Mouse (Mus musculus) hindbrain, embryonic 13.5 days (tissue): ENCODE results near the gene Rcan3. TPM values are rescaled to one million over a fixed set of nuclear protein-coding genes. Genes with fewer than 3 reads are reported as not detected.

Experiments
- ATAC-seq: fragments of 200-750 bp; cut with Nextera tagmentation; 2 replicates; pipeline ENCODE4 v1.8.0; 2017; ENCODE audit warnings: moderate TSS enrichment; ENCODE audit not compliant: low FRiP score
- H3K27ac ChIP-seq: fragments of 300-500 bp; sonication (generic); 2 replicates; pipeline ENCODE4 v1.5.1; 2015; ENCODE audit warnings: inconsistent platforms, mild to moderate bottlenecking, moderate library complexity
- H3K27me3 ChIP-seq: fragments of 300-500 bp; sonication (generic); 2 replicates; pipeline ENCODE4 v1.6.1; 2015; ENCODE audit warnings: mild to moderate bottlenecking, inconsistent platforms
- H3K36me3 ChIP-seq: fragments of 300-500 bp; sonication (generic); 2 replicates; pipeline ENCODE4 v1.6.1; 2015; ENCODE audit warnings: mild to moderate bottlenecking, inconsistent platforms
- H3K4me1 ChIP-seq: fragments of 300-500 bp; sonication (generic); replicated peaks from 2 replicates; pipeline ENCODE4 v1.6.1; 2015; ENCODE audit warnings: inconsistent platforms
- H3K4me2 ChIP-seq: fragments of 300-500 bp; sonication (generic); 2 replicates; pipeline ENCODE4 v1.6.1; 2015; ENCODE audit warnings: inconsistent platforms, mild to moderate bottlenecking, moderate library complexity
- H3K4me3 ChIP-seq: fragments of 300-500 bp; sonication (generic); 2 replicates; pipeline ENCODE4 v1.5.1; 2015; ENCODE audit warnings: mild to moderate bottlenecking, inconsistent platforms
- H3K9ac ChIP-seq: fragments of 300-500 bp; sonication (generic); 2 replicates; pipeline ENCODE4 v1.6.1; 2015; ENCODE audit warnings: mild to moderate bottlenecking, inconsistent platforms
- H3K9me3 ChIP-seq: fragments of 300-500 bp; sonication (generic); 2 replicates; pipeline ENCODE4 v1.6.1; 2016; ENCODE audit warnings: inconsistent platforms
- WGBS: fragments of 180-500 bp; shearing (Covaris S2); methylation state at CpG from one replicate; pipeline ENCODE4 v1.1.7; 2015; 5-methylcytosine and 5-hydroxymethylcytosine counted together
- microRNA counts: library from miRNA; unstranded; fragments of <30 nt; microRNA quantifications from one replicate; lab custom pipeline; 2016
- microRNA-seq: library from miRNA; unstranded; fragments of <30 nt; microRNA quantifications from one replicate; pipeline ENCODE4, GENCODE M21; 2016
- polyA plus RNA-seq: library from polyadenylated mRNA; unstranded; fragments of >200 nt; fragmentation: Nextera tagmentation; extraction: Ambion mirVana; gene quantifications from 2 replicates; pipeline ENCODE4 v1.2.1, GENCODE M21; 2015

Gene Rcan3
- polyA plus RNA-seq, 1 experiment from 2014 or later, result 31.8 TPM

GRCm38 (mm10) chr4:135381355-135381754 is 52.3 kb downstream of the Rcan3 start:
- Histone ChIP-seq H3K36me3 (no peaks in the 10 kb centered on the region), H3K4me3 (no peak overlapping the region), H3K9ac (no peak overlapping the region), H3K27ac (no peak overlapping the region), H3K27me3 (0 out of 2 replicates have a peak, but pooled peaks cover 9% of the 10 kb centered on the region), H3K4me1 (peaks cover 6% of the 10 kb centered on the region), H3K9me3 (no peaks in the 10 kb centered on the region), H3K4me2 (no peak overlapping the region)
- WGBS, result 53% methylated on average over 8 of the region's 8 CpGs
- ATAC-seq, result no peak

- Histone ChIP-seq H3K27me3 (no peaks in the 10 kb centered on the region), H3K27ac (no peak overlapping the region), H3K4me3 (no peak overlapping the region), H3K9ac (no peak overlapping the region), H3K4me2 (no peak overlapping the region), H3K9me3 (no peaks in the 10 kb centered on the region), H3K36me3 (no peaks in the 10 kb centered on the region), H3K4me1 (no peaks in the 10 kb centered on the region)
- 83% methylated on average over 11 of the region's 11 CpGs for WGBS
- ATAC-seq, result no peak
Observed at GRCm38 (mm10) chr4:135377241-135377640, 56.4 kb downstream of the Rcan3 start.

GRCm38 (mm10) chr4:135375444-135375843 is 58.2 kb downstream of the Rcan3 start:
- no peak for ATAC-seq
- 70% methylated on average over 3 of the region's 3 CpGs for WGBS

GRCm38 (mm10) chr4:135373299-135373698 is 60.4 kb downstream of the Rcan3 start:
- Histone ChIP-seq H3K4me3 (no peak overlapping the region), H3K27me3 (no peaks in the 10 kb centered on the region), H3K9me3 (no peaks in the 10 kb centered on the region), H3K4me1 (no peaks in the 10 kb centered on the region), H3K9ac (no peak overlapping the region), H3K4me2 (no peak overlapping the region), H3K36me3 (no peaks in the 10 kb centered on the region), H3K27ac (no peak overlapping the region)
- WGBS, result 81% methylated on average over 5 of the region's 5 CpGs
- no peak for ATAC-seq

More at GRCm38 (mm10) chr4:135375444-135375843, 58.2 kb downstream of the Rcan3 start:
- Histone ChIP-seq H3K27me3 (no peaks in the 10 kb centered on the region), H3K36me3 (no peaks in the 10 kb centered on the region), H3K9ac (no peak overlapping the region), H3K4me1 (no peaks in the 10 kb centered on the region), H3K4me3 (no peak overlapping the region), H3K4me2 (no peak overlapping the region), H3K27ac (no peak overlapping the region), H3K9me3 (no peaks in the 10 kb centered on the region)

- 65% methylated on average over 11 of the region's 11 CpGs for WGBS
- Histone ChIP-seq H3K36me3 (no peaks in the 10 kb centered on the region), H3K9ac (no peak overlapping the region), H3K9me3 (no peaks in the 10 kb centered on the region), H3K4me2 (no peak overlapping the region), H3K4me3 (no peak overlapping the region), H3K4me1 (no peaks in the 10 kb centered on the region), H3K27ac (no peak overlapping the region), H3K27me3 (no peaks in the 10 kb centered on the region)
- ATAC-seq, result no peak
Observed at GRCm38 (mm10) chr4:135370372-135370771, 63.3 kb downstream of the Rcan3 start.

- H3K4me3 ChIP-seq, result no peak overlapping the region
- no peak overlapping the region for H3K9ac ChIP-seq
- H3K27ac ChIP-seq, result no peak overlapping the region
- WGBS, result 30% methylated on average over 6 of the region's 6 CpGs
- H3K4me1 ChIP-seq, result no peaks in the 10 kb centered on the region
- H3K27me3 ChIP-seq, result no peaks in the 10 kb centered on the region
- no peak overlapping the region for H3K4me2 ChIP-seq
- H3K36me3 ChIP-seq, result no peaks in the 10 kb centered on the region
- H3K9me3 ChIP-seq, result no peaks in the 10 kb centered on the region
- no peak for ATAC-seq
Observed at GRCm38 (mm10) chr4:135362828-135363227, 70.8 kb downstream of the Rcan3 start.

MicroRNA genes within 50 kb of the gene (microRNA counts, 519-probe panel; counts per million panel counts)
- 51.3 counts per million for microRNA mmu-miR-700 (lab: Ali Mortazavi, UCI)

Small RNA genes within 50 kb of the gene (microRNA-seq; reads per million reads assigned to microRNA genes)
- gene Mir700, result 159 reads per million, percentile 56 among the genes with 10 or more reads in this experiment

Other genes with a start within 250 kb of the Rcan3 start
- gene Clic4, start 161.0 kb downstream of the Rcan3 start, polyA plus RNA-seq, result 83.5 and 84.7 TPM in 2 replicates
- 215 and 220 TPM in 2 replicates for gene Srrm1, start 80.5 kb downstream of the Rcan3 start, polyA plus RNA-seq
- 0.75 and 1.2 TPM in 2 replicates for gene Ncmap, start 35.6 kb downstream of the Rcan3 start, polyA plus RNA-seq
- 0.23 and 0.44 TPM in 2 replicates for gene Stpg1, start 60.9 kb upstream of the Rcan3 start, polyA plus RNA-seq
- 6.5 and 7.8 TPM in 2 replicates for gene Nipal3, start 61.2 kb upstream of the Rcan3 start, polyA plus RNA-seq
- 0.90 and 0.93 TPM in 2 replicates for gene Grhl3, start 139.8 kb upstream of the Rcan3 start, polyA plus RNA-seq